Mouse (Mus musculus) hindbrain, embryonic 16.5 days (tissue): Measurements from ENCODE around the gene Nek8. TPM values are rescaled to one million over a fixed set of nuclear protein-coding genes. Genes with fewer than 3 reads are reported as not detected.
A peak's percentile ranks its signal among the peaks of the same experiment; 100 is the strongest.

Experiments used
- ATAC-seq: fragments of 200-750 bp; cut with Nextera tagmentation; 2 replicates; pipeline ENCODE4 v1.8.0; 2017; ENCODE audit warnings: moderate TSS enrichment, moderate library complexity
- H3K27ac ChIP-seq: fragments of 300-500 bp; sonication (generic); 2 replicates; pipeline ENCODE4 v1.5.1; 2014; ENCODE audit warnings: low read depth, mild to moderate bottlenecking, control low read depth, low read length, moderate library complexity
- H3K27me3 ChIP-seq: fragments of 300-500 bp; sonication (generic); replicated peaks from 2 replicates; pipeline ENCODE4 v1.6.1; 2014; ENCODE audit warnings: low read length; ENCODE audit not compliant: control insufficient read depth, insufficient read depth
- H3K36me3 ChIP-seq: fragments of 300-500 bp; sonication (generic); 2 replicates; pipeline ENCODE4 v1.6.1; 2014; ENCODE audit warnings: mild to moderate bottlenecking, low read length, moderate library complexity, mixed read lengths; ENCODE audit not compliant: control insufficient read depth, insufficient read depth
- H3K4me1 ChIP-seq: fragments of 300-500 bp; sonication (generic); 2 replicates; pipeline ENCODE4 v1.6.1; 2014; ENCODE audit warnings: low read depth, low read length; ENCODE audit not compliant: control insufficient read depth, insufficient read depth
- H3K4me2 ChIP-seq: fragments of 300-500 bp; sonication (generic); 2 replicates; pipeline ENCODE4 v1.6.1; 2014; ENCODE audit warnings: mild to moderate bottlenecking, low read length, control low read depth, moderate library complexity
- H3K4me3 ChIP-seq: fragments of 300-500 bp; sonication (generic); 2 replicates; pipeline ENCODE4 v1.5.1; 2014; ENCODE audit warnings: mild to moderate bottlenecking, low read length, control low read depth, moderate library complexity
- H3K9ac ChIP-seq: fragments of 300-500 bp; sonication (generic); 2 replicates; pipeline ENCODE4 v1.6.1; 2014; ENCODE audit warnings: low read depth, mild to moderate bottlenecking, control low read depth, low read length, moderate library complexity
- H3K9me3 ChIP-seq: fragments of 300-500 bp; sonication (generic); 2 replicates; pipeline ENCODE4 v1.6.1; 2014; ENCODE audit warnings: mild to moderate bottlenecking, low read length, moderate library complexity; ENCODE audit not compliant: control insufficient read depth
- WGBS: fragments of 180-500 bp; shearing (Covaris S2); extraction: QIAGEN DNeasy Blood & Tissue Kit; methylation state at CpG from one replicate; pipeline ENCODE4 v1.1.7; 2014; 5-methylcytosine and 5-hydroxymethylcytosine counted together
- polyA plus RNA-seq: library from polyadenylated mRNA; unstranded; fragments of >200 nt; fragmentation: Nextera tagmentation; extraction: Ambion mirVana; gene quantifications from 2 replicates; pipeline ENCODE4 v1.2.1, GENCODE M21; 2015

Nek8 gene
- polyA plus RNA-seq, 1 experiment from 2014 or later: 7.1 TPM

DNA sequence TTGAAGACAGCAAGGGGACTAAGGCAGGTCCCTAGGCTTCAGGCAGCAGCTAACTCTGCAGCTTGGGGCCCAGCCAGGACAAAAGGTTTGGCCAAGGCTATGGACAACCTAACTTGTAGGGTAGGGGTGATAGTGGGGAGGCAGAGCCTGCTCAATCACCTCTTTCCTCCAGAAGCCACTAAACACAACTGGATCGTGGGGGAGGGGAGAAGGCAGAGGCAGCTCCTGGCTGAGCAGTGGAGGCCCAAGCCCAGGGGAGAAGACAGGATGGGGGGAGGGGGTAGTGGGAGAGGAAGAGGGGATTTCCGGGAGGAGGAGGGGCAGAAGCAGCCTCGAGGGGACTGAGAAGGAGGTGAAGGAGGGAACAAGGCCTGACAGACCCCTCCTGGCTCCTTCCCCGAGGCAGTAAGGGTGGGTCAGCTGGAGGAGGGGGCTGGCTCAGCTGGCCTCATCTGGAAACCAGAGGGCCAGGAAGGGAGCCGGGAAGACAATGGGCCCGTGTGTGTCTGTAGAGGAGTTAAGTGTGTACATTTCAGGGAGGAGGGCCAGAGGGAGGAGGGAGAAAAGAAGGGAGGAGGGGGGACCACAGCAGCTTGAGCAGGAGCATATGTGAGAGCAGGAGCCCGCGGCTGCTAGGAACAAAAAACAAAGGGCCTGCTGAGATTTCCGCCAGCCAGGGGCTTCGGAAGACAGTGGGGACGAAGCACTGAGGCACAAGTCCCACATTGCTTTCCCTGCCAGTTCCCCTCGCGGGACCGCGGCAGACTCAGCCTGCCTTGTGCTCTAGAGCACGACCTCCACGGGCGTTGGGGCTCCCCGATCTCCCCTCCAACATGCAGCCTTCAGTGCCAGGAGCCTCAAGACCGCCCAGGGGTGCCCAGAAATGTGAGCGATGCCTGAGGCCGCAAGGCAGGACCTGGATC lies 12.5 kb downstream of the Nek8 start:
- Histone ChIP-seq H3K27ac (peak overlapping the region; percentile 93), H3K4me1 (peaks cover 27% of the 10 kb centered on the region), H3K9ac (peak overlapping the region; percentile 97), H3K9me3 (no peaks in the 10 kb centered on the region), H3K4me3 (peak overlapping the region; percentile 82), H3K36me3 (peaks cover 17% of the 10 kb centered on the region), H3K4me2 (peak overlapping the region; percentile 86), H3K27me3 (no peaks in the 10 kb centered on the region)
- WGBS: 0% methylated on average over 22 of the region's 22 CpGs
- peak; percentile 48 for ATAC-seq

DNA sequence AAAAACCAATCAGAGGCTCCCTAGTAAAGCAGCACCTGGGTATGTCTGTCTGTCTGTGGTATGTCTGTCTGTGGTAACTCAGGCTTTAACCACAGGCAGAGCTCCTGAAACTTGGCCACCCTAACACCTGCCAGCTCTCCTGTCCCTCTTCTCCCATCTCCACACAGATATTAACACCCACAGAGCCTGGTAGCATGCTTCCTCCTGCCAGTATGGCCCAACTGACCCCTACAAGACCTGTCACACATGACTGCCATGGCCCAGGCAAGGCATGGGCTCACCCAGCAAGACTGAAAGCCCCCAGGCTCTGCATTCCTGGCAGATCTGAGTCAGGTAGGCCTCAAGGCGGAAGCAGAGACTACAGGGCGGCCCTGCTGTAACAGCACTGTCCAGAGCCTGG lies 13.4 kb downstream of the Nek8 start:
- Histone ChIP-seq H3K9me3 (no peaks in the 10 kb centered on the region), H3K9ac (peak overlapping the region; percentile 97), H3K27ac (peak overlapping the region; percentile 93), H3K4me2 (peak overlapping the region; percentile 86), H3K27me3 (no peaks in the 10 kb centered on the region), H3K4me1 (peaks cover 28% of the 10 kb centered on the region), H3K36me3 (peaks cover 19% of the 10 kb centered on the region), H3K4me3 (peak overlapping the region; percentile 82)
- ATAC-seq: no peak
- 78% methylated on average over 2 of the region's 2 CpGs for WGBS

DNA sequence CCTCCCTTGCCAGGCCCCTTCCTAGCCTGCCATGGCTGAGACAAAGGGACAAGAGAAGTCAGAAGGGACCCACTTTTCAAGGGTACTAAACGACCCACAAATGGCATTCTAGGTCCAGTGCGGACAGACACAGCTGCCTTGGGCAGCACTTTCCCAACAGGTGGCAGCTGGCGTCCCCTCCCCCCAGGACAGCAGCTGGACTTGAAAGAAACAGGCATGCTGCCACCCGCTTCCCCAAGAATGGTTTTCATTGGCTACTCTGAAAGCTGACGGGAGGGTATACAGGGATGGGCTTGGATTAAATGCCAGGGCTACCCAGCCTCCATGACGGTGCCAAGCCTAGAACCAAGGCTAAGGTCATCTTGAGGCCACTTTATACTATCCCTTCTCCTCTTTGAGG lies 14.0 kb downstream of the Nek8 start:
- Histone ChIP-seq H3K9me3 (no peaks in the 10 kb centered on the region), H3K27ac (peak overlapping the region; percentile 93), H3K4me1 (peaks cover 32% of the 10 kb centered on the region), H3K36me3 (peaks cover 24% of the 10 kb centered on the region), H3K9ac (peak overlapping the region; percentile 97), H3K4me2 (peak overlapping the region; percentile 86), H3K4me3 (peak overlapping the region; percentile 82), H3K27me3 (no peaks in the 10 kb centered on the region)
- WGBS: 29% methylated on average over 6 of the region's 6 CpGs
- ATAC-seq: no peak

DNA sequence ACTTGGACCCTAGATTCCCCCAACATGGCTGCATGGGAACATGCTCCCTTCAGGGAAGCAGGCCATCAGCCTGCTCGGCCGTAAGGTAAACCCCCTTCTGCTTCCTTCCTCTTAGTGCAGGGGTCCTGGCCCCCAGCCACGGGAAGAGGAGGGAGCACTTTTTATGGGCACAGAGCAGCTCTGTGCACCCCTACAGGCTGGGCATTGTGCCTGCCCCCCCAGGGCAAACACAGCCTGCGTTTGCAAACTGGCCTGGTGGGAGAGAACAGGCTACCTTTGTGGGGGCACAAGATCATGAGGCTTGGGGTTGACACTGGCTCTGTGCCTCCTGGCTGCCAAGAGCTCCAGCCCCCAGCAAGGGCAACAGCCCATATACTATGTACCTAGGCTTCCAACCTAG lies 14.5 kb downstream of the Nek8 start:
- ATAC-seq: no peak
- H3K36me3 ChIP-seq: peaks cover 25% of the 10 kb centered on the region

DNA sequence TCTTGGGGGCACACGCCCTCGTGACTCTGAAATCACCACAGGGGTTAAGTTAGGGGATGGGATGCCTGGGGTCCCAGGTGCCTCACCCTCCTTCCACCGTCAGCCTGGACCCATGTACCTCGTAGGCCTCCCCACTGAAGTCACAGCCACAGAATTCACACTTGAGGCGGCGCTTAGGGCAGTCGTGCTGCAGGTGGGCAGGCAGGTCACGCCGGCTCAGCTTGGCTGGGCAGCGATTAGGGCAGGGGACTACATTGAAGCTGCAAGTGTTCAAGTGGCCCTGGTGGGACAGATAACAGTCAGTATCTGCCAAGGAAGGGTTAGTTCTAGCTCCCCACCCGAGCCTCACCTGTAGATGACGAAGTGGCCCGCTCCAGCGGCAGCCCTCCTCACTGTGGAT lies 15.3 kb downstream of the Nek8 start:
- 94% methylated on average over 14 of the region's 14 CpGs for WGBS
- Histone ChIP-seq H3K27me3 (no peaks in the 10 kb centered on the region), H3K27ac (no peak overlapping the region), H3K4me2 (no peak overlapping the region), H3K36me3 (peaks cover 25% of the 10 kb centered on the region), H3K4me3 (no peak overlapping the region), H3K9ac (no peak overlapping the region), H3K4me1 (peaks cover 30% of the 10 kb centered on the region), H3K9me3 (no peaks in the 10 kb centered on the region)
- ATAC-seq: no peak

More for the DNA sequence above, 14.5 kb downstream of the Nek8 start:
- WGBS: 47% methylated on average over 4 of the region's 4 CpGs
- Histone ChIP-seq H3K9ac (peak overlapping the region; percentile 36), H3K4me1 (peaks cover 32% of the 10 kb centered on the region), H3K27me3 (no peaks in the 10 kb centered on the region), H3K4me2 (peak overlapping the region; percentile 86), H3K27ac (peak overlapping the region; percentile 93), H3K4me3 (0 out of 2 replicates have a peak overlapping the region, but pooled peaks have one; percentile 5), H3K9me3 (no peaks in the 10 kb centered on the region)

DNA sequence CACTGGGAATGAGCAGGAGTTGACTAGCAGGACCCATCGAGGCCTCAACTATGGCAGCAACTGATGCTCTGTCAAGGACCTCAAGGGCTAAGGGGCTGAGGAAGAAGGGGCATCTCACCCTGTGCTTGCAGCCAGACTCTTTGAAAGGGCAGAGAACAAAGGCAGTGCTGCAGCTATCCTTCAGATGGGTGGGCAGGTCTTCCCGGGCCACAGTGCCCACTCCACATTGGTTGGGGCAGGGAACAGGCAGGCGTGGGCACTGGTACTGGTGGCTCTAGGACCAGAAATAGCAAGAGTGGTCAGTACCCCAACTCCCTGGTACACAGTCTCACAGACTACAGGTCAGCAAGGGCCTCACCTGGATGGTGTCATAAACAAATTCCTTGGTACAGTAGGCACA lies 15.8 kb downstream of the Nek8 start:
- Histone ChIP-seq H3K27ac (no peak overlapping the region), H3K9ac (no peak overlapping the region), H3K27me3 (no peaks in the 10 kb centered on the region), H3K4me3 (no peak overlapping the region), H3K4me1 (peaks cover 25% of the 10 kb centered on the region), H3K4me2 (no peak overlapping the region), H3K9me3 (no peaks in the 10 kb centered on the region), H3K36me3 (peaks cover 25% of the 10 kb centered on the region)
- 70% methylated on average over 3 of the region's 3 CpGs for WGBS
- ATAC-seq: no peak

DNA sequence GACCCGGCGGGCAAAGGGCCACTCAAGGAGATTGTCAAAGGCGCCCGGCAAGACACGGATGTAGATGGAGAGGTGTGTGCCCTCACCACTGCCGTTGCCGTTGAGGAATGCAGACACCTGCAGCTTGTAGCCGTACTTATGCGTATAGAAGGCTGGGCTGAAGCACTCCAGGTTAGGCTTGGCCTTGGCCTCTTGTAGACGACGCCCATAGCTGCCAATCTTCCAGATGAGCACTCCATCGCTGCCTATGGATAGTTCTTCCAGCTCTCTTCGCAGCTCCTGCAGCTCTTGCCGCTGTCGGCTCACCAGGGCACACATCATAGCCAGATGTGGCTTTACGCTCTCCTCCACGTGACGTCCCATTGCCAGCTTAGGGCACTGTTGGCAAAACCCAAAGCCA lies 16.3 kb downstream of the Nek8 start:
- Histone ChIP-seq H3K4me2 (no peak overlapping the region), H3K4me3 (no peak overlapping the region), H3K27ac (no peak overlapping the region; the same call in 1 of the 2 replicates), H3K9me3 (no peaks in the 10 kb centered on the region), H3K4me1 (peaks cover 24% of the 10 kb centered on the region), H3K36me3 (peaks cover 25% of the 10 kb centered on the region), H3K9ac (no peak overlapping the region), H3K27me3 (no peaks in the 10 kb centered on the region)
- ATAC-seq: no peak
- WGBS: 89% methylated on average over 18 of the region's 18 CpGs

DNA sequence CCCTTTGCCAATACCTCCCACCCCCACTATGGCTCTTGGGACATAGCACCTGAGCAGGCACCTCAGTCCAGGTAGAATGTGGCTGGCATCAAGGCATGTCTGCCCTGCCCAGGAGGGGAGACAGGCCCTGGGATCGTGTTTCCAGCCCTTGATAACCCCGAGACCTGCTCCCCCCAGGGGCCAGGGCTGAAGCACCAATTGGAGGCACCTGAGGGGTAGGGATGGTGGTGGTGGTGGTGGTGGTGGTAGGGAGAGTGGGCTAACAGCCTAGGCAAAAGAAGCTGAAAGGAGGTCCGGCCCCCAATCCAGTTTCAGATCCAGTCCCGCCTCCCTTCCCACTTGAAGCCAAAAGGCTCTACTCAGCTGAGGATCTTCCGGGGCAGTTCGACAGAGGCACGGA lies 16.9 kb downstream of the Nek8 start:
- no peak overlapping the region for H3K27ac ChIP-seq
- no peak overlapping the region for H3K4me2 ChIP-seq
- 79% methylated on average over 7 of the region's 7 CpGs for WGBS
- peaks cover 29% of the 10 kb centered on the region for H3K4me1 ChIP-seq
- no peaks in the 10 kb centered on the region for H3K9me3 ChIP-seq
- H3K9ac ChIP-seq: no peak overlapping the region
- H3K36me3 ChIP-seq: peaks cover 28% of the 10 kb centered on the region
- no peak overlapping the region for H3K4me3 ChIP-seq
- H3K27me3 ChIP-seq: no peaks in the 10 kb centered on the region
- ATAC-seq: no peak

DNA sequence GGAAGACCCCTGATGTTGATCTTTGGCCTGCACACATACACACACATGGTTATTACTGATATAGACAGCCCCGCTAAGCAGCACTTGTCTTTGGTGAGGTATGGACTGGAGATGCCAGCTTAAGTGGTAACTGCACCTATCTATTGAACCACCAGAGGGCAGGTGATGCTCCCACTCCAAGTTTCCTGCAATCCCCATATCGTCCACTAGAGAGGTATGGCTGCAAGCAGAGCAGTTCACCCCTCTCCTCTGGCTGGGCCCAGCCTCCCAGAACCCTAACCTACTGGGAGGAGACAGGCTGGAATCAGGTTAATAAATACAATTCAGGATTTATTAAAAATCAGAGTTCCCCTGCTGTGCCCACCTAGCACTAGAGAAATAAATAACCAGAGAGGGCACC lies 17.4 kb downstream of the Nek8 start:
- H3K27me3 ChIP-seq: no peaks in the 10 kb centered on the region
- H3K36me3 ChIP-seq: peaks cover 33% of the 10 kb centered on the region
- H3K9me3 ChIP-seq: no peaks in the 10 kb centered on the region
- H3K27ac ChIP-seq: no peak overlapping the region
- H3K4me2 ChIP-seq: no peak overlapping the region
- 26% methylated on average over 2 of the region's 2 CpGs for WGBS
- peaks cover 32% of the 10 kb centered on the region for H3K4me1 ChIP-seq
- no peak overlapping the region for H3K9ac ChIP-seq
- peak; percentile 15; the same call in 1 of the 2 replicates for ATAC-seq
- H3K4me3 ChIP-seq: no peak overlapping the region
